Mouse (Mus musculus) stomach, embryonic 14.5 days (tissue): ENCODE measurements around the gene Dgkg. TPM values are rescaled to one million over a fixed set of nuclear protein-coding genes. Genes with fewer than 3 reads are reported as not detected.

ENCODE experiments used
- ATAC-seq: fragments of 200-750 bp; cut with Nextera tagmentation; 2 replicates; pipeline ENCODE4 v1.8.0; 2017; ENCODE audit warnings: low read depth, moderate TSS enrichment; ENCODE audit not compliant: insufficient number of reproducible peaks, insufficient read depth, low FRiP score
- H3K27ac ChIP-seq: fragments of 300-500 bp; sonication (generic); 2 replicates; pipeline ENCODE4 v1.5.1; 2014; ENCODE audit warnings: mild to moderate bottlenecking, low read length, moderate library complexity, mixed read lengths
- H3K27me3 ChIP-seq: fragments of 300-500 bp; sonication (generic); 2 replicates; pipeline ENCODE4 v1.6.1; 2014; ENCODE audit warnings: low read length, control low read depth, mixed read lengths; ENCODE audit not compliant: control insufficient read depth, insufficient read depth
- H3K36me3 ChIP-seq: fragments of 300-500 bp; sonication (generic); 2 replicates; pipeline ENCODE4 v1.6.1; 2014; ENCODE audit warnings: mild to moderate bottlenecking, control low read depth, low read length, moderate library complexity, mixed read lengths; ENCODE audit not compliant: control insufficient read depth, insufficient read depth
- H3K4me1 ChIP-seq: fragments of 300-500 bp; sonication (generic); 2 replicates; pipeline ENCODE4 v1.6.1; 2014; ENCODE audit warnings: low read length, control low read depth, mixed read lengths; ENCODE audit not compliant: control insufficient read depth, insufficient read depth
- H3K4me2 ChIP-seq: fragments of 300-500 bp; sonication (generic); replicated peaks from 2 replicates; pipeline ENCODE4 v1.6.1; 2014; ENCODE audit warnings: low read depth, low read length, control low read depth
- H3K4me3 ChIP-seq: fragments of 300-500 bp; sonication (generic); 2 replicates; pipeline ENCODE4 v1.5.1; 2014; ENCODE audit warnings: low read depth, low read length, control low read depth
- H3K9ac ChIP-seq: fragments of 300-500 bp; sonication (generic); replicated peaks from 2 replicates; pipeline ENCODE4 v1.6.1; 2014; ENCODE audit warnings: low read depth, mild to moderate bottlenecking, control low read depth, low read length, moderate library complexity, mixed read lengths
- H3K9me3 ChIP-seq: fragments of 300-500 bp; sonication (generic); 2 replicates; pipeline ENCODE4 v1.6.1; 2016; ENCODE audit warnings: low read depth, low read length, control low read depth; ENCODE audit not compliant: control insufficient read depth
- WGBS: fragments of 180-500 bp; shearing (Covaris S2); extraction: QIAGEN DNeasy Blood & Tissue Kit; methylation state at CpG from one replicate; pipeline ENCODE4 v1.1.7; 2014; 5-methylcytosine and 5-hydroxymethylcytosine counted together
- polyA plus RNA-seq: library from polyadenylated mRNA; unstranded; fragments of >200 nt; fragmentation: Nextera tagmentation; extraction: Ambion mirVana; gene quantifications from 2 replicates; pipeline ENCODE4 v1.2.1, GENCODE M21; 2014

Gene Dgkg
- polyA plus RNA-seq, 1 experiment from 2014 or later: 1.8 TPM

DNA sequence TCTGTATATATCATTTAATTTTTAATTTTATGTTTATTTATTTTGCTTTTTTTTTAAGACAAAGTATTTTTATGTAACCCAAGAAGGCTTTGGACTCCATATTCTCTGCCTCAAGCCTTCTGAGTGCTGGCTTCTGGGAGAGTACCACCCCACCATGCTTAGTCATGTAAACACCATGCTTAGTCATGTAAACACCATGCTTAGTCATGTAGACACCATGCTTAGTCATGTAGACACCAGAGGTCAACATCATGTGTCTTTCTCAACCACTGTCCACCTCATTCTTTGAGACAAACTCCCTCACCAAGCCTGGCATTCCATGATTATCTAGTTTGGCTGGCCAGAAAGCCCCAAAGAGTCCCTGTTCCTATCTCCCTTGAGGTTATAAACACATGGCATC is 25.7 kb upstream of the Dgkg start:
- no peak for ATAC-seq
- no peak overlapping the region for H3K4me2 ChIP-seq
- H3K9me3 ChIP-seq: no peaks in the 10 kb centered on the region
- H3K9ac ChIP-seq: no peak overlapping the region
- H3K27me3 ChIP-seq: no peaks in the 10 kb centered on the region
- H3K36me3 ChIP-seq: no peaks in the 10 kb centered on the region
- no peak overlapping the region for H3K27ac ChIP-seq
- H3K4me3 ChIP-seq: no peak overlapping the region
- no peaks in the 10 kb centered on the region for H3K4me1 ChIP-seq

DNA sequence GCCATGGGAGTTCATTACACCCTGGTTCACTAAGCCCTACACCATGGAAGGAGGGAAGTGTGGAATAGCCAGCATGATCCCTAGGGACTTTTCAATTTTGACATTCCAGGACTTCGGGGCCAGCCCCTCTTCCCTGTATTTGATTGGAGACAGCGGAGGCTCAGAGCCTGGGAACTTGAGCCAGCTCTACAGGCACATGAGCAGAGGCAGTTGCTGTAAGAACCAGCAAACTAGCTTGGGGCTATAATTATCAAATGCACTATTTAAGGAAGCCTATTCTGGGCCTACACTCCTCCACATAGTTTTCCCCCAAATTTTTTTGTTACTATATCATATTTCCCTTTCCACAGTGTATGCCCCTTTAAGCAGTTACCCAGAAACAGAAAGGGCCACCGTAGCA is 22.6 kb upstream of the Dgkg start:
- no peak overlapping the region for H3K4me2 ChIP-seq
- H3K36me3 ChIP-seq: no peaks in the 10 kb centered on the region
- WGBS: 79% methylated on average over 3 of the region's 3 CpGs
- ATAC-seq: no peak
- H3K9ac ChIP-seq: no peak overlapping the region
- H3K4me3 ChIP-seq: no peak overlapping the region
- no peaks in the 10 kb centered on the region for H3K27me3 ChIP-seq
- H3K9me3 ChIP-seq: no peaks in the 10 kb centered on the region
- H3K4me1 ChIP-seq: no peaks in the 10 kb centered on the region
- no peak overlapping the region for H3K27ac ChIP-seq

- Histone ChIP-seq H3K9me3 (no peaks in the 10 kb centered on the region), H3K36me3 (no peaks in the 10 kb centered on the region), H3K9ac (no peak overlapping the region), H3K27ac (no peak overlapping the region), H3K27me3 (no peaks in the 10 kb centered on the region), H3K4me1 (no peaks in the 10 kb centered on the region), H3K4me2 (no peak overlapping the region), H3K4me3 (no peak overlapping the region)
- no peak for ATAC-seq
- 87% methylated on average over 10 of the region's 10 CpGs for WGBS
Observed at GRCm38 (mm10) chr16:22674636-22675035, 17.6 kb upstream of the Dgkg start.

DNA sequence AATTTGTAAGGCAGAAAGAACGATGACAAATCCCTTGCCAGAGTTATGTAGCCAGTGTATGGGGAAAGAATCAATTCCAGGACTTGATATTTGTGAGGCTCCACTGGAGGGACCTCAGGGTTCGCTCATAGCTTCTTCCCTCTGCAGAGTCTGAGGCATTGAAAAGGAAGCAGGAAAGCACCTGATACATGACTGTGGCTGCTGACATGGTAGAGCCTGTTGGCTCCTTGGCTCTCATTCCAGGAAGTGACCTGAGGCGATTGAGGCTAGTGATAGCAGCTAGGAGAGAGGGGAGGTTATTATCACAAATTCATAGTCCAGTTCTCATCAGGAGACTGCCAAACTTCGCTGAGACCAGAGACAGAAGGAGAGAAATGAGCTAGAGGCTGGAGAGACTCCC is 17.1 kb upstream of the Dgkg start:
- Histone ChIP-seq H3K36me3 (no peaks in the 10 kb centered on the region), H3K27me3 (no peaks in the 10 kb centered on the region), H3K27ac (no peak overlapping the region), H3K4me2 (no peak overlapping the region), H3K9me3 (no peaks in the 10 kb centered on the region), H3K4me1 (no peaks in the 10 kb centered on the region), H3K9ac (no peak overlapping the region), H3K4me3 (no peak overlapping the region)
- 68% methylated on average over 4 of the region's 4 CpGs for WGBS
- no peak for ATAC-seq

- no peaks in the 10 kb centered on the region for H3K27me3 ChIP-seq
- no peak overlapping the region for H3K4me2 ChIP-seq
- no peaks in the 10 kb centered on the region for H3K36me3 ChIP-seq
- no peaks in the 10 kb centered on the region for H3K4me1 ChIP-seq
- no peaks in the 10 kb centered on the region for H3K9me3 ChIP-seq
- no peak overlapping the region for H3K4me3 ChIP-seq
- ATAC-seq: no peak
- no peak overlapping the region for H3K9ac ChIP-seq
- WGBS: 78% methylated on average over 4 of the region's 4 CpGs
- no peak overlapping the region for H3K27ac ChIP-seq
Observed at GRCm38 (mm10) chr16:22664033-22664432, 7.0 kb upstream of the Dgkg start.

- Histone ChIP-seq H3K4me2 (no peak overlapping the region), H3K9me3 (no peaks in the 10 kb centered on the region), H3K4me1 (no peaks in the 10 kb centered on the region), H3K36me3 (no peaks in the 10 kb centered on the region), H3K27me3 (peaks cover 2% of the 10 kb centered on the region; the same call in 1 of the 2 replicates), H3K4me3 (no peak overlapping the region), H3K9ac (no peak overlapping the region), H3K27ac (no peak overlapping the region)
- WGBS: 28% methylated on average over 2 of the region's 2 CpGs
- no peak for ATAC-seq
Observed at GRCm38 (mm10) chr16:22663136-22663535, 6.1 kb upstream of the Dgkg start.

DNA sequence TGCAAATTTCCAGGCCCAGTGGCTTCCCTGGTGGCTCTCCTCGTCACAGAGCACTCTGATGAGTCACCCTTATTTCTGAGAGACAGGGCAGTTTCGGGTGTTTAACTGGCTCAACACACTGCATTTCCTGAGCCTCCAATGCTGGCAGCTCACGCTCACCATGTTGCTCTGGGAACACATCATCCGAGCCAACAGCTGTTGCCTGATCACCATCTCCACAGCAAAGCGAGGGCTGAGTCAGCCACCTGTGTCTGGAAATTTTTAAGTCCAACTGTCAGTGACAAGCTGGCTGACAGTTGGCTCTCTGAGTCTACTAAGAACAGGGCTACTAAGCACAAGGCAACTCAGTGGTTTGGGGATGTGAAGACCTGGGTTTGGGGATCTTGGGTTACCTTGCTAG is 4.1 kb upstream of the Dgkg start:
- no peaks in the 10 kb centered on the region for H3K9me3 ChIP-seq
- no peak overlapping the region for H3K4me2 ChIP-seq
- no peak overlapping the region for H3K4me3 ChIP-seq
- WGBS: 58% methylated on average over 5 of the region's 5 CpGs
- no peaks in the 10 kb centered on the region for H3K36me3 ChIP-seq
- no peak overlapping the region for H3K27ac ChIP-seq
- no peaks in the 10 kb centered on the region for H3K4me1 ChIP-seq
- H3K27me3 ChIP-seq: peaks cover 13% of the 10 kb centered on the region; the same call in 1 of the 2 replicates
- ATAC-seq: no peak
- no peak overlapping the region for H3K9ac ChIP-seq

DNA sequence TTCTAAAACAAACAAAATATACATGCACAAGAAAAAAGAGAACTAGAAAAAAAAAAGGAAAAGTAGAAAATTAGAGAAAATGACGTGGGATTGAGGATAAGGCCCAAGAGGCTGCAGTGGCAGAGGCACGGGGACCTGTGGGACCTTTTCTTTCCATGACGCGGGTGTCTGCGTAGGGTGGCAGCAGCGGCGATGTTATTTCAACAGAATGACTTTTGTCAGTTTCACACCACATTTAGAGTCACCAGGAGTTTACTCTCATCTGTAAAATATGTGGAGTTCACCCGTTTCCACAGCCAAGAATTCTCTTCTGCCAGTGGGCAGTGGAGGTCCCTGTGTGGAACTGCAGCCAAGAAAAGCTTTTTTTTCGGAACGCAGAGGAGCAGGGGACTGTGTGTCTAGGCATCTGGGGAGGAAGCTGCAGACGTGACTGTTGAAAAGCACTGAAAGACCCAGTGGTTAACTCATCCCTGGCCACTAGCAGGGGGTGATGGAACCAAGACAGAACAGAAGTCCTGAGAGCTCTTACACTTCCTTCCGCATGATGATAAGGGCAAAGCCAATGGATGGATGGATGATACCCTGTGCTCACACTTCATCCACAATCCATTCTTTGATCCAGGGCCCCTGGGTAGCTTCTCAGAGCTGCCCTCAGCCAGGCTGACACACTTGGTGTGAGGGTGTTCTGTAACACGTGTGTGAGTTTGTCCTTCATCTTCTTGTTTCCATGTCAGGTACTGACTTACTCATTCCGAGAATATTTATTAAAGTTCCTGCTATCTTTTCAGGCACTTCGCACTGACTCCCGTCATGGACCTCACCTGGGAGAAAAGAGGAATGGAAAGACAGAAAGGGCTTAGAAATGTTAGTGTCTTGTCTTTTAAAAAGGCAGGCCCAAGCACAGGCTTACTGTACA is 1.1 kb upstream of the Dgkg start:
- Histone ChIP-seq H3K4me3 (no peak overlapping the region), H3K9ac (no peak overlapping the region), H3K36me3 (no peaks in the 10 kb centered on the region), H3K9me3 (no peaks in the 10 kb centered on the region), H3K27ac (no peak overlapping the region), H3K4me1 (no peaks in the 10 kb centered on the region), H3K4me2 (no peak overlapping the region), H3K27me3 (peaks cover 16% of the 10 kb centered on the region; the same call in 1 of the 2 replicates)
- 68% methylated on average over 16 of the region's 16 CpGs for WGBS
- ATAC-seq: no peak
